Mouse (Mus musculus): ENCODE measurements around the gene Pecr. TPM values are rescaled to one million over a fixed set of nuclear protein-coding genes. Genes with fewer than 3 reads are reported as not detected.
"Not testable (repeated sequence)": the region's sequence is repeated elsewhere in the genome, so short reads cannot be mapped to it uniquely, and the experiment has no call there.

Gene Pecr
- polyA plus RNA-seq, 1 experiment from 2014 or later: 35.6 TPM

GRCm38 (mm10) chr1:72253881-72254491 is 30.1 kb downstream of the Pecr start:
- no peak for ATAC-seq (ENCODE audit: insufficient number of reproducible peaks, low FRiP score, low TSS enrichment, low read depth)
- Histone ChIP-seq H3K36me3 (no peaks in the 10 kb centered on the region), H3K27me3 (no peaks in the 10 kb centered on the region), H3K4me2 (replicated peaks) (peak overlapping the region; percentile 49), H3K27ac (replicated peaks) (peak overlapping the region; percentile 96; the same call in 1 of the 2 replicates), H3K4me3 (replicated peaks) (peak overlapping the region; percentile 48), H3K9me3 (replicated peaks) (no peaks in the 10 kb centered on the region), H3K9ac (no peak overlapping the region), H3K4me1 (peaks cover 23% of the 10 kb centered on the region; the same call in 1 of the 2 replicates)
- 27% methylated on average over 11 of the region's 11 CpGs for WGBS

GRCm38 (mm10) chr1:72251806-72252205 is 32.3 kb downstream of the Pecr start:
- no peak overlapping the region for H3K27ac ChIP-seq (replicated peaks)
- no peak overlapping the region for H3K4me2 ChIP-seq (replicated peaks)
- 78% methylated on average over 1 of the region's 1 CpGs for WGBS

GRCm38 (mm10) chr1:72248226-72248737 is 35.8 kb downstream of the Pecr start:
- 40% methylated on average over 9 of the region's 9 CpGs for WGBS
- not testable (repeated sequence) for H3K9me3 ChIP-seq (replicated peaks); H3K27ac ChIP-seq (replicated peaks); H3K27me3 ChIP-seq; H3K4me1 ChIP-seq; H3K4me3 ChIP-seq (replicated peaks); ATAC-seq (ENCODE audit: insufficient number of reproducible peaks, low FRiP score, low TSS enrichment, low read depth); H3K9ac ChIP-seq; H3K36me3 ChIP-seq; H3K4me2 ChIP-seq (replicated peaks)

More at GRCm38 (mm10) chr1:72251806-72252205, 32.3 kb downstream of the Pecr start:
- Histone ChIP-seq H3K4me1 (peaks cover 20% of the 10 kb centered on the region; the same call in 1 of the 2 replicates), H3K27me3 (no peaks in the 10 kb centered on the region), H3K9ac (no peak overlapping the region), H3K4me3 (replicated peaks) (no peak overlapping the region), H3K9me3 (replicated peaks) (no peaks in the 10 kb centered on the region), H3K36me3 (no peaks in the 10 kb centered on the region)
- no peak for ATAC-seq (ENCODE audit: insufficient number of reproducible peaks, low FRiP score, low TSS enrichment, low read depth)

GRCm38 (mm10) chr1:72244317-72245036 is 39.6 kb downstream of the Pecr start:
- no peaks in the 10 kb centered on the region for H3K9me3 ChIP-seq (replicated peaks)
- 0% methylated on average over 12 of the region's 12 CpGs for WGBS
- H3K36me3 ChIP-seq: no peaks in the 10 kb centered on the region
- peak overlapping the region; percentile 50 for H3K4me3 ChIP-seq (replicated peaks)
- no peaks in the 10 kb centered on the region for H3K4me1 ChIP-seq
- peak overlapping the region; percentile 61; the same call in 1 of the 2 replicates for H3K4me2 ChIP-seq (replicated peaks)
- H3K27me3 ChIP-seq: no peaks in the 10 kb centered on the region
- H3K9ac ChIP-seq: no peak overlapping the region
- peak overlapping the region; percentile 99 for H3K27ac ChIP-seq (replicated peaks)
- ATAC-seq (ENCODE audit: insufficient number of reproducible peaks, low FRiP score, low TSS enrichment, low read depth): peak; percentile 81

GRCm38 (mm10) chr1:72243656-72244316 is 40.3 kb downstream of the Pecr start:
- Histone ChIP-seq H3K4me3 (replicated peaks) (peak overlapping the region; percentile 50), H3K9ac (peak overlapping the region; percentile 62), H3K27me3 (no peaks in the 10 kb centered on the region), H3K27ac (replicated peaks) (peak overlapping the region; percentile 99), H3K4me2 (replicated peaks) (peak overlapping the region; percentile 61), H3K36me3 (no peaks in the 10 kb centered on the region), H3K4me1 (no peaks in the 10 kb centered on the region), H3K9me3 (replicated peaks) (no peaks in the 10 kb centered on the region)
- WGBS: under 1% methylated on average over 46 of the region's 47 CpGs
- ATAC-seq (ENCODE audit: insufficient number of reproducible peaks, low FRiP score, low TSS enrichment, low read depth): peak; percentile 96

- H3K4me1 ChIP-seq: peaks cover 4% of the 10 kb centered on the region; the same call in 1 of the 2 replicates
- H3K36me3 ChIP-seq: no peaks in the 10 kb centered on the region
- H3K9ac ChIP-seq: no peak overlapping the region
- H3K27me3 ChIP-seq: no peaks in the 10 kb centered on the region
- H3K27ac ChIP-seq (replicated peaks): no peak overlapping the region
- no peak for ATAC-seq (ENCODE audit: insufficient number of reproducible peaks, low FRiP score, low TSS enrichment, low read depth)
- no peak overlapping the region for H3K4me3 ChIP-seq (replicated peaks)
- H3K4me2 ChIP-seq (replicated peaks): no peak overlapping the region
- 78% methylated on average over 5 of the region's 5 CpGs for WGBS
- no peaks in the 10 kb centered on the region for H3K9me3 ChIP-seq (replicated peaks)
Observed at GRCm38 (mm10) chr1:72242581-72243143, 41.5 kb downstream of the Pecr start.

- H3K36me3 ChIP-seq; H3K4me3 ChIP-seq (replicated peaks); H3K27ac ChIP-seq (replicated peaks); H3K4me2 ChIP-seq (replicated peaks); H3K9ac ChIP-seq; ATAC-seq (ENCODE audit: insufficient number of reproducible peaks, low FRiP score, low TSS enrichment, low read depth); H3K4me1 ChIP-seq; H3K27me3 ChIP-seq; H3K9me3 ChIP-seq (replicated peaks): not testable (repeated sequence)
- WGBS: 78% methylated on average over 3 of the region's 3 CpGs
Observed at GRCm38 (mm10) chr1:72239113-72239512, 45.0 kb downstream of the Pecr start.

GRCm38 (mm10) chr1:72238016-72238580 is 46.0 kb downstream of the Pecr start:
- no peak overlapping the region for H3K9ac ChIP-seq
- peak overlapping the region; percentile 39; the same call in 1 of the 2 replicates for H3K27ac ChIP-seq (replicated peaks)
- H3K4me1 ChIP-seq: peaks cover 5% of the 10 kb centered on the region; the same call in 1 of the 2 replicates
- H3K27me3 ChIP-seq: no peaks in the 10 kb centered on the region
- peak overlapping the region; percentile 38; the same call in 1 of the 2 replicates for H3K4me2 ChIP-seq (replicated peaks)
- no peak overlapping the region for H3K4me3 ChIP-seq (replicated peaks)
- no peaks in the 10 kb centered on the region for H3K36me3 ChIP-seq
- H3K9me3 ChIP-seq (replicated peaks): no peaks in the 10 kb centered on the region
- no peak for ATAC-seq (ENCODE audit: insufficient number of reproducible peaks, low FRiP score, low TSS enrichment, low read depth)
- 51% methylated on average over 10 of the region's 10 CpGs for WGBS

- H3K36me3 ChIP-seq: no peaks in the 10 kb centered on the region
- H3K4me3 ChIP-seq (replicated peaks): peak overlapping the region; percentile 29
- WGBS: 2% methylated on average over 13 of the region's 13 CpGs
- no peaks in the 10 kb centered on the region for H3K27me3 ChIP-seq
- no peak overlapping the region for H3K27ac ChIP-seq (replicated peaks)
- no peaks in the 10 kb centered on the region for H3K9me3 ChIP-seq (replicated peaks)
- H3K4me1 ChIP-seq: peaks cover 5% of the 10 kb centered on the region; the same call in 1 of the 2 replicates
- H3K9ac ChIP-seq: no peak overlapping the region
- H3K4me2 ChIP-seq (replicated peaks): peak overlapping the region; percentile 38
- peak; percentile 34; the same call in 1 of the 2 replicates for ATAC-seq (ENCODE audit: insufficient number of reproducible peaks, low FRiP score, low TSS enrichment, low read depth)
Observed at GRCm38 (mm10) chr1:72237007-72237775, 46.9 kb downstream of the Pecr start.

- H3K4me1 ChIP-seq; H3K9me3 ChIP-seq (replicated peaks); H3K36me3 ChIP-seq; H3K27me3 ChIP-seq: not testable (repeated sequence)
- Histone ChIP-seq H3K27ac (replicated peaks) (peak overlapping the region; percentile 90), H3K4me3 (replicated peaks) (peak overlapping the region; percentile 58), H3K4me2 (replicated peaks) (peak overlapping the region; percentile 70), H3K9ac (peak overlapping the region; percentile 41)
- peak; percentile 90 for ATAC-seq (ENCODE audit: insufficient number of reproducible peaks, low FRiP score, low TSS enrichment, low read depth)
- WGBS: under 1% methylated on average over 37 of the region's 50 CpGs
Observed at GRCm38 (mm10) chr1:72236363-72237006, 47.6 kb downstream of the Pecr start.

All from embryonic facial prominence, embryonic 15.5 days (tissue).